Mouse (Mus musculus): ENCODE measurements around the gene Ubash3b.

Gene Ubash3b

GRCm38 (mm10) chr9:41130563-41130962 lies 30.9 kb downstream of the Ubash3b start:
- peak in 1 of 2 experiments; percentile 6 for DNase-seq

- DNase-seq = no peak
These were observed 31.6 kb downstream of the Ubash3b start for GRCm38 (mm10) chr9:41129802-41130480.

- no peak for DNase-seq
These were observed 32.2 kb downstream of the Ubash3b start for GRCm38 (mm10) chr9:41129273-41129672.

- DNase-seq = no peak
These were observed 34.8 kb downstream of the Ubash3b start for GRCm38 (mm10) chr9:41126723-41127122.

DNA sequence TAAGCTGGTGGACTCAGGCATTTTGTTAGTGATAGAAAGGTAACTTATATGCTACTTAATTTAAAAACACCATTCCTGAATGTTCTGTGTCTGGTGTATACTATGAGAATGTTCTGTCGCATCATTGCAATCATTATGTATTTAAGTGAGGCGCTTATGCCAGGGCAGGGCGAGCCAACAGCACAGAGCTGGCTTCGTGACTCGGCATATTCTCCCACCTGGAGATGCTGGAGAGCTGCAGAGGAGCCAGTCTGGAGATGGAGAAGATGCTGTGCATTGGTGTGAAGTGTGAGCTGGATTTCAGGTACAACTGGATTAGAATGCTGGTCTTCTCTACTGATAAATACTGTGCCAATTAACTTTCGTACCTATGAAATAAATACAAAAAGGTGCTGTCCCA lies 37.2 kb downstream of the Ubash3b start:
- no peak for DNase-seq

- DNase-seq = no peak
These were observed 38.9 kb downstream of the Ubash3b start for GRCm38 (mm10) chr9:41122390-41123110.

DNA sequence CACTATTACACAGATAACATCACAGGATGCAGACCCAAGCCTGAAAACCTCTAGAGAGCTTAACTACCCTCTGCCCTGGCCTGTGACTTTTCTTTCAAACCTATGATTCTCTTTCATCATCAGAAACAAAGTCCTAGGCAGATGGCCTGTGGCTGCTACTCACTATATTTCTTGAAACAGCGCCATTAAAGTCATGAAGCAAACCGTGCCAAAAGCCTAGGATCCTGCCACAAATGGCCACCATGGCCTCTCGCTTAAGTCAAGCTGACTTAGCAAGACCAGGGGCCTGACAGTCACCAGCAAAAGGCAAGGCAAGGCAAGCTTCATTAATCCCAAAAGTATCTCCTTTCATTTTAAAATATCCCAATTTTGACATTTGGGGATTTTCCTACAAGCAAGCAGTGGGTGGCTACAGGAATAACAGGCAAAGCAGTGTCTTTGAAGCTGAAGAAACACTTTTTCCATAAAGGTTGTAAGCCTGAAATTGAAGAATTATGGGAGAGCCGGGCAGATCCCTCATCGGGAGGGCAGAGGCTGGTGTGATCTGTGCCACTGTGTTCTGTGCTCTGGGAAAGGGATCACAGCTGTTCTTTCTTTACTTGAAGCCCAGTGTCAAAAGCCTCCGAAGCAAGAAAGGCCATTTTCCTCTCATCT lies 39.7 kb downstream of the Ubash3b start:
- DNase-seq = no peak

GRCm38 (mm10) chr9:41119958-41120357 lies 41.5 kb downstream of the Ubash3b start:
- no peak for DNase-seq

GRCm38 (mm10) chr9:41118065-41118464 lies 43.4 kb downstream of the Ubash3b start:
- no peak for DNase-seq

GRCm38 (mm10) chr9:41116126-41116525 lies 45.4 kb downstream of the Ubash3b start:
- no peak for DNase-seq

GRCm38 (mm10) chr9:41114367-41114766 lies 47.1 kb downstream of the Ubash3b start:
- DNase-seq = no peak

DNA sequence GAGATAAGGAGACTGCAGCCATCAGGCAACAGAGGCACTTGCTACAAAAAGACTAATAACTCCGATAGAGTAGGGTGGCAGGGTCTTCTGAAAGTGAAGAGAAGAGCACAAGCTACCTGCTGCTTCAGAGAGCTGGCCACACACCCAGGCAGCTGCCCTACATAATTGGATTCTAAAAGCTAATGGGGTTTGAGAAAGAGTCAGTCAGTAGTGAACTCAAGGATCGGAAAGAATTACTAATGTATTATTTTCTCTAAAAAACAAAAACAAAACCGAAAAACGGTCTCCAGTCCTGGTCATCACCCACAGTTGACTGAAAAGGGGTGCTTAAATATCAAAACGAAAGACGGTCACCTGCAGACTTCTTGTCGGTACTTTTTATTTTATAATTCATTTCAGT lies 51.7 kb downstream of the Ubash3b start:
- DNase-seq = no peak

- no peak for DNase-seq
These were observed 52.9 kb downstream of the Ubash3b start for GRCm38 (mm10) chr9:41108324-41109180.

GRCm38 (mm10) chr9:41105201-41105643 lies 56.3 kb downstream of the Ubash3b start:
- peak; percentile 84 to 87 for DNase-seq

DNA sequence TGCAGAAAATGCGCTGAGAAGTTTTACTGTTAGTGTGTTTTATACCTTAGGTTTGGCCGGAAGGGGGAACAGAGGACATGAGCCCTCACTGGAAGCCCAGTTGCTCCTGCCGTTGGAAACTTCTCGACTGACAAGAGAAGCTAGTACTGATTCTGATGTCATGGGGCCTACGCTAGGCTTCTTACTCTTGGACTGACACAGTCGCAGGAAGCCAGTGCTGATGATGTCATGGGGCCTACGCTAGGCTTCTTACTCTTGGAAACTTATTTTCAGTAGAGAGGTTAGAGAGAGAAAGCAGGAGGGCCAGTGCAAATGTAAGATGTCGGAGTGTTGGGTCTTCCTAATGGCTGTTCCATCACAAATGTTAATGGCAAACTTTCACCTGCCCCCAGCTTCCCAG lies 57.8 kb downstream of the Ubash3b start:
- DNase-seq = no peak

DNA sequence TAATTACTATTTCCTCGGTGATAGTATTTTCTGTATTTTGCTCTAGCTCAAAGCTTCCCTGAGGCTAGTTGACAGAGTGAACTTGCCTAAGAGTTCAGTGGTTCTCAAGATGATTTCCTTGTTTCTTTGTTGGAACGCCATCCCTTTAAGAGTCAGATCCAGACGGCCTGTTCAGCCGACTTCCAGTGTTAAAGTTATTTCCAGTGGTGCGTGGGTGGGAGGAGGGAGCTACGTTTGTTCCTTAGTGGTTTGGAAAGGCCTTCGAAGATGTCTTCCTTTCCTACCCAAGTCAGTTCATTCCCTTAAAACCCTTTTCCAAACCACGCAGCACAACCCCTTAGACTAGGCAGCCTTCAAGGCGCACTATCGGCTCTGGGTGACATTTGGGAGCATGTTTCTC lies 58.9 kb downstream of the Ubash3b start:
- no peak for DNase-seq

GRCm38 (mm10) chr9:41099897-41100296 lies 61.6 kb downstream of the Ubash3b start:
- DNase-seq = no peak

DNA sequence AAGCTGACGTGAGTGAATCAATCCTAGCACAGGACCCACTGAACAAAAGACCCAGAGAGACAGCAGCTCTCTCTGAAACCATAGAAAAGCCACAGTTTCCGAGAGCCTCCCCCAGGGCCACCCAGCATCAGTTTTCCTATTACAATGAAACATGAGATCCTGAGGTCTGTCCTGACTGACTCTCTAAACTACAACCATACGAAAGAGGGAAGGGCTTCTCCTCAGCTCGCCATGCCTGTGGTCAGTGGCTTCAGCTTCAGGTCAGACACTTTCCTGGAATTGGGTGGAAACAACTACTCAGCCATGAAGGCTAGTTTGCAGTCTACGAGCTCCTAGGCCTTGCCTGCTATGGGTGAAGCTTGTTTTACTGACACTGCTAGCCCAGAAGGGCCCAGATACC lies 62.4 kb downstream of the Ubash3b start:
- DNase-seq = no peak

DNA sequence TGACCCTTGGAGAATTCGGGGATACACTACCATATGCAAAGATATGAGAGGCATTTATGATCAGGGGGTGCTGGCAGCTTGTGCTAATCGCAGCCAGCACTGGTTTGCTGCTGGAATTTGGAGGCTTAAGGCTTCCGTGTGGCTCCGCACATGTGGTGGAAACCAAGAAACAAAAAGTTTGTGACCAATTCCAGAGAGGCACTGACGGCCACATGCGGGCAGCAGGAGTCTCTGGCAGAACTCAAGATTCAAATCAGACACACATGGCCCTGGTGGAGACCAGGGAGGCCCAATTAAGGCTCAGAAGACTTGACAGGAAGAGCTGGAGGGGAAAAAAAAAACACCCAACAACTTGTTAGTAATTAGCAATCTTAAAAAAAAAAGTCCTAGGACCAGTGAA lies 63.4 kb downstream of the Ubash3b start:
- DNase-seq = no peak

DNA sequence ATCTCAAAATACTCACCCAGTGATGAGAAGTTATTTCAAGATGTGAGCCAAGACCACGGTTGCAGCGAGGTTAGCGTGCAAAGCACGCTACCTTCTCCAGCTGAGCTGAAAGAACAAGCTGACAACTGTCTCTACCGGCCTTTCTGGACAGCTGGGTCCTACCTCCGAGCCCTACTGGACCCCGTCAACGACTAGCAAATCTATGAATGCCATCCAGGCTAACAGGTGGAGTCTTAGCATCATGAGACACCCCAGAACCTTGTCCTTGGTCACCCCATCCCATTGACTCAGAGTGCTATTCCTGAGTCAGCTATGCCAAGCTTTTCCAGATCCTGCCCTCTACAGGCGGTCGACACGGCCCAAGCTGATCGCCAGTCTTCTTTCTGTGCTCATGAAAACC lies 69.5 kb downstream of the Ubash3b start:
- DNase-seq = no peak

DNA sequence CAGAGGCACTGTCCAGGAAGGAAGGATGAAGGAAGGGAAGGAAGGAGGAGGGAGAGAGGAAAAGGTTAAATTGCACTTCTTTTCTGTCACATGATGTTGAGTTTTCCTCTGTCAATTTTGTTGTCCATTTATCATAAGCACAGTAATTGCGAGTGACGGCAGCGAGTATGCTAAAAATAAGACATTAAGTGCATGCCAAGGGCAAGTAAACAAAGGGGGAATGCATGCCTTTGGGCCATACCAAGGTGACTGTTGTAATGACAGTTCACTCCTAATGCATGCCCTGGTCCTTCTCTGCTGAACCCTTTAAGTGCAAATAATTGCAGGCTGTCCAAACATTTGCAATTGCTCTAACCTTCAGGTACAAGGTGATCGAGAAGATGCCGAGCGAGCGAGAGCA lies 70.3 kb downstream of the Ubash3b start:
- no peak for DNase-seq

- DNase-seq = no peak
These were observed 73.6 kb downstream of the Ubash3b start for GRCm38 (mm10) chr9:41087831-41088383.

Measured in B cell, adult 2 months (primary cell).